9 mouse cellular contexts compared by ENCODE assay signal in the genomic region with DNA sequence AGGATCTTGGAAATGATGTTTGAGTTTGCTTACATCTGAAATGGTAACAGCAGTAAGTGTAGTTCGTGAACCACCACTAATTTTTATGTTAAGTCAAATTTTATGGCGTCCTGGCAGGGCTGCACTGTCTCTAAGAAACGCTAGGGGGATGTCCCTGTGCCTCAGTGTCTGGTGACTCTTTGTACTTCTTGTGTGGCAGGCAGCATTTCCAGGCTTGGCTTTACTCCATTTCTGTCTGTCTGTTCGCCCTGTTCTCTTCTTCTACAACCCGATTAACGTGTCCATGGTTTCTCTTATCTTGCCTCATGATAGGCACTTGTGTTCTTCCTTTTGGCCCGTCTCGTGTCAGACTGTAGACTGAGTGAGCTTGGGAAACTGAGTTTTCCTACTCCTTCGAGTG. TPM values are rescaled to one million over a fixed set of nuclear protein-coding genes. Genes with fewer than 3 reads are reported as not detected.
DNase-seq lines count a peak whose midpoint lies in the region; ATAC-seq and TF ChIP-seq lines count a peak whose summit lies in the region.
"Had no signal": no experiment of that assay in that cellular context is flagged by ENCODE, and none has a peak within 500 bp of the region (broad histone marks: within the 10 kb centered on the region; RNA-seq: fewer than 3 reads in every experiment).

No protein-coding gene starts in this region.

- no peak overlapping the region for H3K27ac ChIP-seq in kidney, adult 2 months (ENCODE audit: insufficient read depth, low read depth, low read length)
- H3K27ac ChIP-seq in lung, postnatal 0 days (ENCODE audit: low read length): no peak overlapping the region

- no peak overlapping the region for H3K9ac ChIP-seq in lung, postnatal 0 days (replicated peaks; ENCODE audit: low read depth)

- peak; percentile 28; the same call in 1 of the 2 replicates for TF ChIP-seq CTCF in kidney, adult 2 months (conservative IDR thresholded peaks at IDR 0.05; ENCODE audit: insufficient read depth, insufficient read length, low read depth, low read length)
- TF ChIP-seq CTCF in lung, postnatal 0 days (IDR thresholded peaks at IDR 0.05): peak; percentile 64

- H3K36me3 ChIP-seq in kidney, adult 2 months (ENCODE audit: control insufficient read depth, insufficient read depth, low read length): no peaks in the 10 kb centered on the region
- H3K36me3 ChIP-seq in lung, postnatal 0 days (ENCODE audit: insufficient read depth, low read length): no peaks in the 10 kb centered on the region

- no peak for DNase-seq in kidney, adult 2 months
- DNase-seq in kidney, adult 9 months: no peak
- peak; percentile 57 for DNase-seq in ES-CJ7 (ENCODE audit: low read depth, low spot score)
- peak; percentile 46 for DNase-seq in adipocyte (ENCODE audit: low spot score)
- peak; percentile 58 for DNase-seq in lung, postnatal 0 days (ENCODE audit: low spot score)
- DNase-seq in c-Kit-positive CD71-positive TER-119-positive erythroid progenitor cells, embryonic 14.5 days (ENCODE audit: low spot score): no peak
- DNase-seq in ovary, postnatal 36 days (ENCODE audit: low spot score): no peak
- no peak for DNase-seq in left cerebral cortex, adult 8-10 months (ENCODE audit: low spot score in 2 of 2)

- H3K9me3 ChIP-seq in lung, postnatal 0 days (ENCODE audit: low read length): no peaks in the 10 kb centered on the region

- 70% methylated on average over 9 of the region's 9 CpGs for WGBS in kidney, adult 2 months
- 43% methylated on average over 9 of the region's 9 CpGs for whole genome bisulfite sequencing in lung, postnatal 0 days

- TF ChIP-seq EP300 in lung, postnatal 0 days (IDR thresholded peaks at IDR 0.05): no peak

- no peak overlapping the region for H3K4me3 ChIP-seq in kidney, adult 2 months (ENCODE audit: insufficient read depth, low read depth, low read length)
- no peak overlapping the region for H3K4me3 ChIP-seq in lung, postnatal 0 days (ENCODE audit: low read depth, low read length)

- no peak for TF ChIP-seq POLR2A in kidney, adult 2 months (IDR thresholded peaks at IDR 0.05; ENCODE audit: low read depth, low read length)

- peaks cover 6% of the 10 kb centered on the region; the same call in 1 of the 2 replicates for H3K4me1 ChIP-seq in kidney, adult 2 months (ENCODE audit: control insufficient read depth, insufficient read depth, low read length)
- H3K4me1 ChIP-seq in lung, postnatal 0 days (ENCODE audit: insufficient read depth, low read depth, low read length): peaks cover 4% of the 10 kb centered on the region; the same call in 1 of the 2 replicates

- no peak overlapping the region for H3K4me2 ChIP-seq in lung, postnatal 0 days (replicated peaks; ENCODE audit: low read depth, low read length)

- no peak for ATAC-seq in lung, postnatal 0 days

- H3K27me3 ChIP-seq in kidney, adult 2 months (replicated peaks; ENCODE audit: control insufficient read depth, insufficient read depth, low read length): no peaks in the 10 kb centered on the region
- no peaks in the 10 kb centered on the region for H3K27me3 ChIP-seq in lung, postnatal 0 days (replicated peaks; ENCODE audit: insufficient read depth, low read length)

RNA-seq across cellular contexts. Expression of a gene that starts 11.4 kb away (rescaled TPM):
- 18.2 and 20.0 TPM in 2 replicates for polyA plus RNA-seq in kidney, adult 2 months (2012; rRNA removed)
- 9.4 and 11.0 TPM in 2 replicates for polyA plus RNA-seq in lung, postnatal 0 days (2015; fragmentation: Nextera tagmentation; extraction: Ambion mirVana)
- total RNA-seq in left cerebral cortex, adult 8-10 months (2022): 10 to 100 TPM; 37.8 to 62.2 (median 48.9) TPM

RNA-seq across cellular contexts. Expression of a gene that starts 37.4 kb away (rescaled TPM):
- 0.08 and 0.28 TPM in 2 replicates for polyA plus RNA-seq in kidney, adult 2 months (2012; rRNA removed)
- 6.5 and 8.4 TPM in 2 replicates for polyA plus RNA-seq in lung, postnatal 0 days (2015; fragmentation: Nextera tagmentation; extraction: Ambion mirVana)
- 10 to 100 TPM; 11.7 to 13.3 (median 12.7) TPM for total RNA-seq in left cerebral cortex, adult 8-10 months (2022)

RNA-seq across cellular contexts. Expression of a gene that starts 38.2 kb away (rescaled TPM):
- 0.05 TPM in 1 of 2 replicates, not detected in the other for polyA plus RNA-seq in kidney, adult 2 months (2012; rRNA removed)
- 0.13 and 0.18 TPM in 2 replicates for polyA plus RNA-seq in lung, postnatal 0 days (2015; fragmentation: Nextera tagmentation; extraction: Ambion mirVana)
- total RNA-seq in left cerebral cortex, adult 8-10 months (2022): not detected
- polyA plus RNA-seq: limb, embryonic 11.5 days had no signal

Comparison
In these comparisons a context has a peak if more than half of its experiments do, and no peak if none do; other contexts are left out.
1. DNase-seq: peak in ES-CJ7 (single experiment), adipocyte (single experiment) and lung, postnatal 0 days (single experiment); none in kidney, adult 2 months (single experiment), kidney, adult 9 months (single experiment), c-Kit-positive CD71-positive TER-119-positive erythroid progenitor cells, embryonic 14.5 days (single experiment), ovary, postnatal 36 days (single experiment) and left cerebral cortex, adult 8-10 months (0 of 2).